Mouse (Mus musculus) heart, postnatal 4 days (tissue): Measurements from ENCODE around the gene Mdm4. TPM values are rescaled to one million over a fixed set of nuclear protein-coding genes. Genes with fewer than 3 reads are reported as not detected.
"Not testable (repeated sequence)": the region's sequence is repeated elsewhere in the genome, so short reads cannot be mapped to it uniquely, and the experiment has no call there.

Source experiments
- DNase-seq: peaks from one replicate; pipeline ENCODE4 v3.0.0; 2021
- total RNA-seq, 2 experiments: library from RNA; stranded (reverse); gene quantifications; 2 replicates each; pipeline ENCODE4 v1.2.3; 2021

Mdm4 gene
- total RNA-seq, 2 experiments from 2014 or later: 55.1 to 59.8 TPM

- DNase-seq: no peak
Observed at GRCm38 (mm10) chr1:133019312-133019711, 11.0 kb downstream of the Mdm4 start.

GRCm38 (mm10) chr1:133018580-133018979 lies 11.8 kb downstream of the Mdm4 start:
- DNase-seq: no peak

- no peak for DNase-seq
Observed at GRCm38 (mm10) chr1:133016775-133017428, 13.5 kb downstream of the Mdm4 start.

- no peak for DNase-seq
Observed at GRCm38 (mm10) chr1:133014196-133014595, 16.2 kb downstream of the Mdm4 start.

- no peak for DNase-seq
Observed at GRCm38 (mm10) chr1:133013331-133013730, 17.0 kb downstream of the Mdm4 start.

- no peak for DNase-seq
Observed at GRCm38 (mm10) chr1:133011955-133012841, 18.2 kb downstream of the Mdm4 start.

- no peak for DNase-seq
Observed at GRCm38 (mm10) chr1:133006571-133006970, 23.8 kb downstream of the Mdm4 start.

- DNase-seq: no peak
Observed at GRCm38 (mm10) chr1:133000347-133000746, 30.0 kb downstream of the Mdm4 start.

- no peak for DNase-seq
Observed at GRCm38 (mm10) chr1:132991580-132991979, 38.8 kb downstream of the Mdm4 start.

GRCm38 (mm10) chr1:132990733-132991132 lies 39.6 kb downstream of the Mdm4 start:
- DNase-seq: no peak

GRCm38 (mm10) chr1:132988556-132989459 lies 41.6 kb downstream of the Mdm4 start:
- DNase-seq: not testable (repeated sequence)

- DNase-seq: peak; percentile 79
Observed at GRCm38 (mm10) chr1:132982728-132983127, 47.6 kb downstream of the Mdm4 start.

- no peak for DNase-seq
Observed at GRCm38 (mm10) chr1:132981232-132981631, 49.1 kb downstream of the Mdm4 start.

GRCm38 (mm10) chr1:132977402-132977801 lies 53.0 kb downstream of the Mdm4 start:
- no peak for DNase-seq

- peak; percentile 69 for DNase-seq
Observed at GRCm38 (mm10) chr1:132968659-132969058, 61.7 kb downstream of the Mdm4 start.

GRCm38 (mm10) chr1:132964691-132965090 lies 65.7 kb downstream of the Mdm4 start:
- DNase-seq: no peak

GRCm38 (mm10) chr1:132964106-132964505 lies 66.3 kb downstream of the Mdm4 start:
- no peak for DNase-seq

GRCm38 (mm10) chr1:132961751-132962150 lies 68.6 kb downstream of the Mdm4 start:
- DNase-seq: no peak

- DNase-seq: no peak
Observed at GRCm38 (mm10) chr1:132956809-132957208, 73.6 kb downstream of the Mdm4 start.

- DNase-seq: no peak
Observed at GRCm38 (mm10) chr1:132947811-132948210, 82.5 kb downstream of the Mdm4 start.

GRCm38 (mm10) chr1:132945826-132946225 lies 84.5 kb downstream of the Mdm4 start:
- no peak for DNase-seq

- DNase-seq: no peak
Observed at GRCm38 (mm10) chr1:132938975-132939374, 91.4 kb downstream of the Mdm4 start.
